Mouse (Mus musculus) hematopoietic stem cell, adult 5-6 weeks (primary cell): ENCODE data around the gene Slc38a10. TPM values are rescaled to one million over a fixed set of nuclear protein-coding genes. Genes with fewer than 3 reads are reported as not detected.

Experiments used
- ATAC-seq, 2 experiments: fragments of 125-278 bp in 1 of 2; replicated peaks in 1 of 2; 2 replicates each; pipeline ENCODE4 v1.8.0; 2016 to 2017; ENCODE audit warnings: inconsistent platforms in 2 of 2, mild to moderate bottlenecking in 2 of 2, moderate number of reproducible peaks in 2 of 2, low read depth in 1 of 2, moderate TSS enrichment in 1 of 2; ENCODE audit not compliant: low FRiP score in 2 of 2, poor library complexity in 2 of 2, severe bottlenecking in 2 of 2, insufficient read depth in 1 of 2, low TSS enrichment in 1 of 2
- total RNA-seq: library from RNA; stranded (forward); fragments of 172-1452, 232-1000 nt; gene quantifications from 2 replicates; pipeline ENCODE4 v1.2.3, GENCODE M21; 2017

Gene Slc38a10
- total RNA-seq, 1 experiment from 2014 or later: 44.8 TPM

- ATAC-seq: 0 out of 4 replicates have a peak, but pooled peaks of 1 of the 2 experiments have one; percentile 32
Measured at GRCm38 (mm10) chr11:120120642-120121420, 30.3 kb downstream of the Slc38a10 start.

- no peak for ATAC-seq
Measured at GRCm38 (mm10) chr11:120119936-120120541, 31.1 kb downstream of the Slc38a10 start.

- no peak for ATAC-seq
Measured at GRCm38 (mm10) chr11:120119108-120119507, 32.0 kb downstream of the Slc38a10 start.

GRCm38 (mm10) chr11:120117626-120118025, 33.5 kb downstream of the Slc38a10 start:
- ATAC-seq: no peak

GRCm38 (mm10) chr11:120114488-120115215, 36.5 kb downstream of the Slc38a10 start:
- ATAC-seq: no peak

GRCm38 (mm10) chr11:120112136-120112535, 39.0 kb downstream of the Slc38a10 start:
- ATAC-seq: no peak

GRCm38 (mm10) chr11:120111033-120111432, 40.1 kb downstream of the Slc38a10 start:
- peak in 1 of 2 experiments; percentile 44; a peak in 1 of 4 replicates for ATAC-seq

- ATAC-seq: no peak
Measured at GRCm38 (mm10) chr11:120110554-120110953, 40.6 kb downstream of the Slc38a10 start.

GRCm38 (mm10) chr11:120109558-120110210, 41.5 kb downstream of the Slc38a10 start:
- no peak for ATAC-seq

- no peak for ATAC-seq
Measured at GRCm38 (mm10) chr11:120107796-120108195, 43.4 kb downstream of the Slc38a10 start.

- ATAC-seq: no peak
Measured at GRCm38 (mm10) chr11:120107026-120107425, 44.1 kb downstream of the Slc38a10 start.

- no peak for ATAC-seq
Measured at GRCm38 (mm10) chr11:120103431-120103997, 47.6 kb downstream of the Slc38a10 start.

- ATAC-seq: peak in 1 of 2 experiments; percentile 34; a peak in 2 of 4 replicates
Measured at GRCm38 (mm10) chr11:120101036-120101435, 50.1 kb downstream of the Slc38a10 start.

- ATAC-seq: peak; percentile 97
Measured at GRCm38 (mm10) chr11:120098588-120099511, 52.3 kb downstream of the Slc38a10 start, which contains the start of the genes Tepsin and Ndufaf8. Gene Tepsin, minus strand, starts transcription at chr11:120098731. Gene Ndufaf8, plus strand, starts transcription at chr11:120098928.

- ATAC-seq: no peak
Measured at GRCm38 (mm10) chr11:120092817-120093591, 58.1 kb downstream of the Slc38a10 start.
